Mouse (Mus musculus): ENCODE data around the gene Pof1b. TPM values are rescaled to one million over a fixed set of nuclear protein-coding genes. Genes with fewer than 3 reads are reported as not detected.
A peak's percentile ranks its signal among the peaks of the same experiment; 100 is the strongest.

Pof1b gene
- polyA plus RNA-seq (2015; fragmentation: Nextera tagmentation; extraction: Ambion mirVana): 0.09 and 0.14 TPM in 2 replicates

DNA sequence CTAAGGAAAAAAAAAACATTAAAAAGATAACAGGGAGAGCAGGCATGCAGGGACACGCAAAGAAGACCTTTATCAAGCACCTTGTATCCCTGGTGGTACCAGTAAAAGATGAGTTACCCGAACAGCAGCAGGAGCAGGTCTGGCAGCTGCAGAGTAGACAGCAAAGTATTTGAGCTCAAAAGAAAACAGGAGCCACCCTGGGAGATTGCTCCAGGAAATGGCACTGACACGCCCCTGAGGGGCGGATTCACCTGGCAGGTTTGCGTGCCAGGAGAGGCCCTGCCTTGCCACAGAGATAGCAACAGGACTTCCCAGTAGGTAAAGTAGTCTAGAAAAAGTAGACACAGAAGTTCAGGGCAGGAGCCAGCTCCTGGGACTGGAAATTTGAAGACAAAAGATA lies at the start of gene Pof1b:
Gene Pof1b (minus strand): TSS at position 144 of the 400 bp plus-strand sequence.
- Histone ChIP-seq H3K36me3 (replicated peaks) (no peaks in the 10 kb centered on the region), H3K4me2 (no peak within 1 kb of the TSS), H3K4me3 (no peak within 1 kb of the TSS), H3K27me3 (replicated peaks) (no peaks in the 10 kb centered on the region), H3K9me3 (no peaks in the 10 kb centered on the region), H3K4me1 (no peaks in the 10 kb centered on the region), H3K27ac (no peak within 1 kb of the TSS), H3K9ac (no peak within 1 kb of the TSS)
- no peak for ATAC-seq (replicated peaks)
- WGBS: 73% methylated on average over 5 of the region's 5 CpGs

DNA sequence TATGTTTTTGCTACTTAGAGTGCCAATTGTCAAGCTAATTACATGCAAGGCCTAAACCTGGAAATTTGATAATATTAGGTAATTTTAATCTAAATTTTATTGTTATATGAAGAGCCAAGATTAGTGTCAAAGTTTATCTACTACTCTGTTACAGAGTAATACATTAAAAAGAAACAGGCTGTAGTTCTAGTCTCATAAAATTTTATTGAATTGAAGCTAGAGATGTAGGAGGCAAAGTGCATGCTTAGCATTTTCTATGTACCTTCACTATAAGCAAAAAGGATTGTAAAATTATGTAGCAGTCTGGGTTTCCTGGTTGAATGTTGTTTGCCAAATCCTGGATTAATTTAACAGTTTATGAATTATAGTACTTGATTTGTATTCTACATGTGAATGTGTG lies 18.1 kb upstream of the Pof1b start:
- ATAC-seq (replicated peaks): no peak
- Histone ChIP-seq H3K27me3 (replicated peaks) (no peaks in the 10 kb centered on the region), H3K9me3 (no peaks in the 10 kb centered on the region), H3K36me3 (replicated peaks) (no peaks in the 10 kb centered on the region), H3K4me2 (no peak overlapping the region), H3K9ac (no peak overlapping the region), H3K4me3 (no peak overlapping the region), H3K4me1 (no peaks in the 10 kb centered on the region), H3K27ac (no peak overlapping the region)

DNA sequence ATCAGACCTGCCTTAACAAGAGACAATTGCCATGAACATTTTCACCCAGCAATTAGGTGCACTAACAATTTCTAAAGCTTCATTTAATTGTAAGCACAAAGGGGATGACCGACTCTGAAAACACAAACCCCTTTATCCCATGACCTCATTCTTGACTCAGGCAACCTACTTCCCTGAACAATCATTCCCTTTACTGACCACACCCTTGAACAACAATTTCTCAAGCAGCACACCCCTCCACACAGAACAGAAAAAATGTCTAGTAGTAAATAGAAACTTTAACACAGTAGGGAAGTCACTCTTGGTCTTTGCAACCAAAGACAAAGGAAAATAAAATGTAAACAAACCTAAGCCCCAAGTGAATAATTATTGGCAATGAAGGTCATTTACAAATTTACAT lies 4.1 kb downstream of the Pof1b start:
- no peak for ATAC-seq (replicated peaks)
- no peak overlapping the region for H3K27ac ChIP-seq
- WGBS: 66% methylated on average over 1 of the region's 1 CpGs

DNA sequence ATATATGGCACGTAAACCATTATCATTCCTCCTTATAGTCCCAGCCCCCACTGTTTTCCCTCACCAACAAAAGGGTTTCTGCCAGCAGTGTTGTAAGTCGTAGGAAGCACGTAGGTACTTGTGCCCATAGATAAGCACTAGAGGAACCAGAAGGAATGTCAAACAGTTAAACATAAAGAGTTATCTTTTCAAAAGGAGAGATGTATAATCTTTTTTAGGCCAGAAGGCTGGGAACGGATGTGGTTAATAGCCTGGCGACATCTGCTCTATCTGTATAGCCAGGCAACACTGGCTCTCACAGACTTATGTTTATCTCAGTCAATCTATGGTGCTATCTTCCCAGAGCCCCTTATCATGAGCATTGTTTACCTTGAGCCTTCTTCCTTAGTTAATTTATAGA lies 17.8 kb downstream of the Pof1b start:
- Histone ChIP-seq H3K36me3 (replicated peaks) (no peaks in the 10 kb centered on the region), H3K9me3 (no peaks in the 10 kb centered on the region), H3K4me2 (no peak overlapping the region), H3K9ac (no peak overlapping the region), H3K27me3 (replicated peaks) (no peaks in the 10 kb centered on the region), H3K4me3 (no peak overlapping the region), H3K4me1 (no peaks in the 10 kb centered on the region), H3K27ac (no peak overlapping the region)
- ATAC-seq (replicated peaks): no peak
- WGBS: 80% methylated on average over 5 of the region's 5 CpGs

More for the DNA sequence above, 4.1 kb downstream of the Pof1b start:
- Histone ChIP-seq H3K9ac (no peak overlapping the region), H3K4me1 (no peaks in the 10 kb centered on the region), H3K4me3 (no peak overlapping the region), H3K36me3 (replicated peaks) (no peaks in the 10 kb centered on the region), H3K4me2 (no peak overlapping the region), H3K9me3 (no peaks in the 10 kb centered on the region), H3K27me3 (replicated peaks) (no peaks in the 10 kb centered on the region)

DNA sequence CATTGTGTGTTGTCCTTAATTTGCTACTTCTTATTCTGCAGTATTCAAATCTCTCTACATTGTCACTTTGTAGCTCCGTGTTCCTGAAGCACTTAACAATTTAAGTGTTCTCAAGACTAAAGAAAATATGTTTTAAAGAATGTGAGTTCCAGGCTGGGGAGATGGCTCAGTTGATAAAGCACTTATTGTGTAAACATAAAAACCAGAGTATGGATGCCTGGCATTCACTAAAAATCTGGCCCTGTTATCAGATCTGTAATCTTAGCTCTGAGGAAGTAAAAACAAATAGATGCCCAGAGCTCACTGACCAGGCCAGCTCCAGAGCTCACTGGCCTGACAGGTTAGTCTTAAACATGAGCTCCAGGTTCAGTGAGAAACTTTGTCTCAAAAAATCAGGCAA lies 22.9 kb downstream of the Pof1b start:
- no peak overlapping the region for H3K4me2 ChIP-seq
- no peaks in the 10 kb centered on the region for H3K4me1 ChIP-seq
- no peak overlapping the region for H3K4me3 ChIP-seq
- 56% methylated on average over 1 of the region's 1 CpGs for WGBS
- no peaks in the 10 kb centered on the region for H3K27me3 ChIP-seq (replicated peaks)
- no peak overlapping the region for H3K27ac ChIP-seq
- no peak for ATAC-seq (replicated peaks)
- H3K9ac ChIP-seq: no peak overlapping the region
- no peaks in the 10 kb centered on the region for H3K36me3 ChIP-seq (replicated peaks)
- no peaks in the 10 kb centered on the region for H3K9me3 ChIP-seq

DNA sequence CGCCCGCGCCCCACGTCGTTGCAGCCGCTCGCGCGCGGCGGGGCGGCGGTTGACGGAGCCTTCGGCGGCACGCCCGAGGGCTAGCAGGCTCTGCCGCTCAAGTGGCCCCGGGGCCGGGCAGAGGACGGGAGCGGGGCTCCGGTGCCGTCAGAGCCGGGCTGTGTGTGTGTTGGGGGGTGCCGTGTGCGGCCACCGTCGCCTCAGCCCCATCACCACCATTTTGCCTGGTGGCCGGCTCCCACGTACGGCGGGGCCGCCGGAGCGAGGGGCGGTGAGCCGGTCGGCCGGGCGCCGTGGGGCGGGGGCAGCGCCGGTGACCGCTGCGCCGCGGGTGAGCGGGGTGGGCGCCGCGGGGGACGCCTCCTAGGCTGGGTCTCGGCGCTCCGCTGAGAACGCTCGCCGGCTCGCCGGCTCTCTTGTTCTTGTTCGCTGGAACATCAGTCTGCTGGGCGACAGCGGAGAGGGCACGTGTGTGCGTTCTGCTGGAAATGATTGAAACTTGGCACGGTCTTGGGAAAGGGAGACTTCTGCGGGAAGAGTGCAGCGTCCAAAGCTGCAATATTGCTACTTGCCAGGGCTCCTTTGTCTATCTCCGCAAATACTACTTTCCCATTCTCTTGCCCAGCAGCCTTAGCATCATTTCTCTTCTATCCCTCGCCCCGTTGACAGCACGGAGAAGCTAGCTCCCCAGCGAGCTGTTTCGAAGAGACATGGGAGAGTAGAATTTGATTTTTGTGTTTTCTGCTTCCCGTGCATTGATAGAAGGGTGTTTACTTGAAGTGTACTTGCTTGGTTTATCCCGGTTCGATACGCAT lies 96.9 kb downstream of the Pof1b start:
- Histone ChIP-seq H3K4me3 (peak overlapping the region; percentile 72), H3K27me3 (replicated peaks) (no peaks in the 10 kb centered on the region), H3K4me2 (peak overlapping the region; percentile 48), H3K4me1 (no peaks in the 10 kb centered on the region), H3K9ac (peak overlapping the region; percentile 77), H3K27ac (peak overlapping the region; percentile 89), H3K9me3 (no peaks in the 10 kb centered on the region), H3K36me3 (replicated peaks) (no peaks in the 10 kb centered on the region)
- 17% methylated on average over 64 of the region's 81 CpGs for WGBS
- ATAC-seq (replicated peaks): peak; percentile 79

DNA sequence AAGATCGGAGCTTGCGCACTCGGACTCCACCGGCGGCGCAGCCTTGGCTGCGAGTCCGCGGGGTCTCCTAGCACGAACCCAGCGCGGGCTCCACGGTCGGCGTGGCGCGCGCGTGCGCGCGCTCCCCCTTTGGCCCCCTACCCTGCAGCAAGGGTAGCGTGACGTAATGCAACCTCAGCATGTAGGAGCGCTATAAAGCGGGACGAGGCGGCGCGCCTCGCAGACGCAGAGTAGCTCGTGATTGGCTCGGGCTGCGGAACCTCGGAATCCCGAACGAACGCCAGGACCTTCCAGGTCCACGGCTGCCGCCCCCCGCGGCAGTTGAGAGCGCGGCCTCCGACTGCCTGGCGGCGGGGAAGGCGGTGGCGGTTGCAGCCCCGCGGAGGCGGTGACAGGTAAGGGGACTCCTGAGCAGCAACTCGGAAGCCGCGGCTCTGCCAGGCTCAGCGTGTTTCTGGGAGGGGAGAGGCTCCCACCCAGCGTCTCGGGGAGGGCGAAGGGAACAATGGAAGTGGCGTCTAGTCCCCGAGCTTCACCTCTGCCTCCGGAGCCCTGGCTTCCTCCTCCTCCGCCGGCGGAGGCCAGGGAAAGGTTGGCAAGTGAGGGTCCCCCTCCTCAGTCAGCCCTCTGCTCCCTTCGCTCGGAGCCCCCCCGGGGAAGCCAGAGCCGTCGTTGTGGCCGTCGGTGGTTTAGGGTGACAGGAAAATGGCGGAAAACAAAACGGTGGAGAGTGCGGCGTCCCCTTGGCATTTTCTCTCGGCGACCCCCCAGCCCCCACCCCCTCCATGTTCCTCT lies 97.7 kb downstream of the Pof1b start, which contains the start of gene Zfp711:
Gene Zfp711 (plus strand): TSS at position 16 of the 795 bp plus-strand sequence.
- 28% methylated on average over 74 of the region's 79 CpGs for WGBS
- peak within 1 kb of the TSS; percentile 89 for H3K27ac ChIP-seq
- H3K4me3 ChIP-seq: peak within 1 kb of the TSS; percentile 72
- H3K27me3 ChIP-seq (replicated peaks): no peaks in the 10 kb centered on the region
- no peaks in the 10 kb centered on the region for H3K4me1 ChIP-seq
- no peaks in the 10 kb centered on the region for H3K36me3 ChIP-seq (replicated peaks)
- ATAC-seq (replicated peaks): peak; percentile 98
- H3K4me2 ChIP-seq: peak within 1 kb of the TSS; percentile 48
- H3K9ac ChIP-seq: peak within 1 kb of the TSS; percentile 77
- no peaks in the 10 kb centered on the region for H3K9me3 ChIP-seq

Other genes starting within 250 kb of the Pof1b start
- gene 2010106E10Rik, start 203.4 kb downstream of the Pof1b start, polyA plus RNA-seq (2015; fragmentation: Nextera tagmentation; extraction: Ambion mirVana): not detected in 2 replicates
- 32.1 and 36.6 TPM in 2 replicates for gene Zfp711, start 98.1 kb downstream of the Pof1b start, polyA plus RNA-seq (2015; fragmentation: Nextera tagmentation; extraction: Ambion mirVana)